Mouse (Mus musculus) MEL (cell line): Measurements from ENCODE around the gene Ptpn11. TPM values are rescaled to one million over a fixed set of nuclear protein-coding genes. Genes with fewer than 3 reads are reported as not detected.
A peak's percentile ranks its signal among the peaks of the same experiment; 100 is the strongest.

ENCODE experiments used
- DNase-seq: peaks from one replicate; pipeline ENCODE4 v3.0.0; 2011; ENCODE audit warnings: low read depth, low spot score
- H3K27ac ChIP-seq: 2 replicates; pipeline ENCODE4 v1.5.1; 2012; ENCODE audit warnings: low read depth, mild to moderate bottlenecking, control low read depth, low read length, moderate library complexity; ENCODE audit not compliant: control insufficient read depth
- H3K27me3 ChIP-seq, 2 experiments: fragments of 150-350 bp in 1 of 2; sonication (generic) in 1 of 2; 2 replicates each; pipeline ENCODE4 v1.6.1; 2012; ENCODE audit warnings: low read length in 2 of 2, mild to moderate bottlenecking in 2 of 2, improper control_type of control experiment in 1 of 2, moderate library complexity in 1 of 2; ENCODE audit not compliant: insufficient read depth in 2 of 2, control insufficient read depth in 1 of 2
- H3K36me3 ChIP-seq, 2 experiments: 2 replicates each; pipeline ENCODE4 v1.6.1; 2012 to 2014; ENCODE audit warnings: low read length in 2 of 2, improper control_type of control experiment in 1 of 2, inconsistent platforms in 1 of 2, mild to moderate bottlenecking in 1 of 2; ENCODE audit not compliant: insufficient read depth in 2 of 2, control insufficient read depth in 1 of 2
- H3K4me1 ChIP-seq, 2 experiments: fragments of 150-350 bp in 1 of 2; sonication (generic) in 1 of 2; 2 replicates each; pipeline ENCODE4 v1.6.1; 2012; ENCODE audit warnings: low read length in 2 of 2, improper control_type of control experiment in 1 of 2, mild to moderate bottlenecking in 1 of 2; ENCODE audit not compliant: insufficient read depth in 2 of 2, control insufficient read depth in 1 of 2
- H3K4me3 ChIP-seq, 2 experiments: fragments of 150-350 bp in 1 of 2; sonication (generic) in 1 of 2; 2 replicates each; pipeline ENCODE4 v1.5.1; 2012; ENCODE audit warnings: low read depth in 2 of 2, low read length in 2 of 2, mild to moderate bottlenecking in 2 of 2, moderate library complexity in 2 of 2, control low read depth in 1 of 2, improper control_type of control experiment in 1 of 2; ENCODE audit not compliant: control insufficient read depth in 1 of 2, insufficient read depth in 1 of 2
- H3K79me2 ChIP-seq: 2 replicates; pipeline ENCODE4 v1.6.1; 2012; ENCODE audit warnings: mild to moderate bottlenecking, low read length, moderate library complexity; ENCODE audit not compliant: control insufficient read depth, poor library complexity, insufficient read depth
- H3K9ac ChIP-seq: 2 replicates; pipeline ENCODE4 v1.6.1; 2012; ENCODE audit warnings: low read depth, mild to moderate bottlenecking, control low read depth, low read length, moderate library complexity; ENCODE audit not compliant: control insufficient read depth, poor library complexity, severe bottlenecking
- H3K9me3 ChIP-seq: fragments of 150-350 bp; sonication (generic); replicated peaks from 2 replicates; pipeline ENCODE4 v1.6.1; 2012; ENCODE audit warnings: mild to moderate bottlenecking, low read length, improper control_type of control experiment, moderate library complexity; ENCODE audit not compliant: insufficient read depth
- BHLHE40 ChIP-seq: IDR thresholded peaks from 2 replicates; pipeline ENCODE4 v1.6.1; 2012; ENCODE audit warnings: low read depth, mild to moderate bottlenecking, inconsistent platforms, low read length, improper control_type of control experiment, borderline replicate concordance
- CHD1 ChIP-seq: IDR thresholded peaks from 2 replicates; pipeline ENCODE4 v1.6.1; 2012; ENCODE audit warnings: low read depth, mild to moderate bottlenecking, inconsistent platforms, low read length, improper control_type of control experiment
- CHD2 ChIP-seq: IDR thresholded peaks from 2 replicates; pipeline ENCODE4 v1.6.1; 2011; ENCODE audit warnings: low read length, improper control_type of control experiment
- CTCF ChIP-seq, 3 experiments: IDR thresholded peaks in 2 of 3; conservative IDR thresholded peaks in 1 of 3; 2 replicates each; pipeline ENCODE4 v1.5.1; 2011 to 2012; ENCODE audit warnings: low read length in 3 of 3, low read depth in 2 of 3, mild to moderate bottlenecking in 2 of 3, improper control_type of control experiment in 1 of 3, inconsistent platforms in 1 of 3, mixed read lengths in 1 of 3, moderate library complexity in 1 of 3; ENCODE audit not compliant: control insufficient read depth in 1 of 3, insufficient read depth in 1 of 3, poor library complexity in 1 of 3, severe bottlenecking in 1 of 3
- ELF1 ChIP-seq: IDR thresholded peaks from 2 replicates; pipeline ENCODE4 v1.6.1; 2014; ENCODE audit warnings: low read depth, mild to moderate bottlenecking, inconsistent platforms, low read length, improper control_type of control experiment, moderate library complexity
- EP300 ChIP-seq, 2 experiments: IDR thresholded peaks; 2 replicates each; pipeline ENCODE4 v1.6.1; 2011; ENCODE audit warnings: improper control_type of control experiment in 2 of 2, low read length in 2 of 2, low read depth in 1 of 2, mild to moderate bottlenecking in 1 of 2
- ETS1 ChIP-seq: IDR thresholded peaks from 2 replicates; pipeline ENCODE4 v1.6.1; 2012; ENCODE audit warnings: low read depth, mild to moderate bottlenecking, inconsistent platforms, low read length, improper control_type of control experiment, moderate library complexity
- GABPA ChIP-seq: IDR thresholded peaks from 2 replicates; pipeline ENCODE4 v1.6.1; 2012; ENCODE audit warnings: low read depth, mild to moderate bottlenecking, inconsistent platforms, low read length, improper control_type of control experiment, moderate library complexity
- GATA1 ChIP-seq: IDR thresholded peaks from 2 replicates; pipeline ENCODE4 v1.6.1; 2011; ENCODE audit warnings: low read depth, low read length, improper control_type of control experiment
- HCFC1 ChIP-seq: IDR thresholded peaks from 2 replicates; pipeline ENCODE4 v1.6.1; 2012; ENCODE audit warnings: low read depth, mild to moderate bottlenecking, inconsistent platforms, low read length, improper control_type of control experiment, moderate library complexity
- JUND ChIP-seq: IDR thresholded peaks from 2 replicates; pipeline ENCODE4 v1.6.1; 2011; ENCODE audit warnings: low read depth, mild to moderate bottlenecking, improper control_type of control experiment, low read length
- KAT2A ChIP-seq: conservative IDR thresholded peaks from 2 replicates; pipeline ENCODE4 v1.6.1; 2012; ENCODE audit warnings: low read depth, low read length, improper control_type of control experiment, inconsistent platforms
- MAFK ChIP-seq: IDR thresholded peaks from 2 replicates; pipeline ENCODE4 v1.6.1; 2011; ENCODE audit warnings: low read depth, mild to moderate bottlenecking, low read length, improper control_type of control experiment, borderline replicate concordance
- MAX ChIP-seq: IDR thresholded peaks from 2 replicates; pipeline ENCODE4 v1.6.1; 2011; ENCODE audit warnings: low read length, improper control_type of control experiment
- MEF2A ChIP-seq: IDR thresholded peaks from 2 replicates; pipeline ENCODE4 v1.6.1; 2014; ENCODE audit warnings: low read depth, mild to moderate bottlenecking, inconsistent platforms, low read length, improper control_type of control experiment; ENCODE audit not compliant: poor library complexity, insufficient replicate concordance, severe bottlenecking; ENCODE audit errors: extremely low read depth
- MYB ChIP-seq: IDR thresholded peaks from 2 replicates; pipeline ENCODE4 v1.6.1; 2011; ENCODE audit warnings: mild to moderate bottlenecking, low read depth, low read length, improper control_type of control experiment
- MYC ChIP-seq: IDR thresholded peaks from 2 replicates; pipeline ENCODE4 v1.6.1; 2011; ENCODE audit warnings: low read depth, mild to moderate bottlenecking, low read length, improper control_type of control experiment, moderate library complexity
- NELFE ChIP-seq: IDR thresholded peaks from 2 replicates; pipeline ENCODE4 v1.6.1; 2011; ENCODE audit warnings: low read depth, low read length, improper control_type of control experiment
- NRF1 ChIP-seq: IDR thresholded peaks from 2 replicates; pipeline ENCODE4 v1.6.1; 2014; ENCODE audit warnings: low read depth, mild to moderate bottlenecking, inconsistent platforms, low read length, improper control_type of control experiment, moderate library complexity; ENCODE audit not compliant: poor library complexity, insufficient read depth, severe bottlenecking
- POLR2A ChIP-seq, 2 experiments: IDR thresholded peaks; 2 replicates each; pipeline ENCODE4 v1.6.1; 2011 to 2012; ENCODE audit warnings: low read length in 2 of 2, mild to moderate bottlenecking in 2 of 2, control low read depth in 1 of 2, improper control_type of control experiment in 1 of 2, low read depth in 1 of 2, moderate library complexity in 1 of 2; ENCODE audit not compliant: control insufficient read depth in 1 of 2, insufficient read depth in 1 of 2, poor library complexity in 1 of 2
- POLR2AphosphoS5 ChIP-seq: IDR thresholded peaks from 2 replicates; pipeline ENCODE4 v1.6.1; 2012; ENCODE audit warnings: low read depth, borderline replicate concordance, mild to moderate bottlenecking, inconsistent platforms, low read length, moderate library complexity, mixed read lengths
- RAD21 ChIP-seq: IDR thresholded peaks from 2 replicates; pipeline ENCODE4 v1.6.1; 2011; ENCODE audit warnings: mild to moderate bottlenecking, low read depth, low read length, improper control_type of control experiment
- RCOR1 ChIP-seq: IDR thresholded peaks from 2 replicates; pipeline ENCODE4 v1.6.1; 2012; ENCODE audit warnings: low read depth, mild to moderate bottlenecking, inconsistent platforms, low read length, improper control_type of control experiment
- SMC3 ChIP-seq: IDR thresholded peaks from 2 replicates; pipeline ENCODE4 v1.6.1; 2011; ENCODE audit warnings: low read depth, low read length, improper control_type of control experiment
- TAL1 ChIP-seq: IDR thresholded peaks from 2 replicates; pipeline ENCODE4 v1.6.1; 2012; ENCODE audit warnings: mild to moderate bottlenecking, inconsistent platforms, low read length, moderate library complexity, mixed read lengths
- TCF12 ChIP-seq: IDR thresholded peaks from 2 replicates; pipeline ENCODE4 v1.6.1; 2014; ENCODE audit warnings: low read depth, mild to moderate bottlenecking, inconsistent platforms, low read length, improper control_type of control experiment, moderate library complexity
- UBTF ChIP-seq: IDR thresholded peaks from 2 replicates; pipeline ENCODE4 v1.6.1; 2012; ENCODE audit warnings: low read depth, mild to moderate bottlenecking, inconsistent platforms, low read length, improper control_type of control experiment, moderate library complexity, borderline replicate concordance; ENCODE audit not compliant: insufficient read depth
- USF1 ChIP-seq: IDR thresholded peaks from 2 replicates; pipeline ENCODE4 v1.6.1; 2014; ENCODE audit warnings: low read depth, mild to moderate bottlenecking, inconsistent platforms, low read length, improper control_type of control experiment, moderate library complexity
- ZC3H11A ChIP-seq: IDR thresholded peaks from 2 replicates; pipeline ENCODE4 v1.6.1; 2012; ENCODE audit warnings: low read depth, mild to moderate bottlenecking, inconsistent platforms, low read length, improper control_type of control experiment
- ZMIZ1 ChIP-seq: IDR thresholded peaks from 2 replicates; pipeline ENCODE4 v1.6.1; 2012; ENCODE audit warnings: low read depth, mild to moderate bottlenecking, inconsistent platforms, low read length, improper control_type of control experiment, moderate library complexity
- ZNF384 ChIP-seq: IDR thresholded peaks from 2 replicates; pipeline ENCODE4 v1.6.1; 2012; ENCODE audit warnings: low read depth, mild to moderate bottlenecking, inconsistent platforms, low read length, improper control_type of control experiment
- polyA plus RNA-seq, 2 experiments: library from polyadenylated mRNA; stranded (reverse) in 1 of 2; unstranded in 1 of 2; fragments of >175 nt in 1 of 2; fragments of >200 nt in 1 of 2; gene quantifications; 2 replicates each; pipeline versions ENCODE4 v1.2.1 to v1.2.4; 2012; ENCODE audit warnings: low replicate concordance in 2 of 2, low read depth in 1 of 2; ENCODE audit not compliant: insufficient read length in 2 of 2, insufficient read depth in 1 of 2, missing spikeins in 1 of 2
- total RNA-seq: library from RNA; depleted of rRNA; stranded (reverse); fragments of 300-350 nt; gene quantifications from 2 replicates; pipeline ENCODE4 v1.2.3, GENCODE M21; 2012

Ptpn11 gene
- total and polyA plus RNA-seq, 3 experiments, result 43.6 to 55.0 (median 46.5) TPM

- no peak overlapping the region for H3K4me3 ChIP-seq
- peaks cover 0 to 64% of the 10 kb centered on the region in 2 experiments; a peak in 2 of 4 replicates for H3K36me3 ChIP-seq
- H3K9ac ChIP-seq, result no peak overlapping the region
- DNase-seq, result no peak
- H3K79me2 ChIP-seq, result peaks cover 24% of the 10 kb centered on the region
- H3K9me3 ChIP-seq, result no peaks in the 10 kb centered on the region
- peaks cover 37 to 53% of the 10 kb centered on the region in 2 experiments for H3K4me1 ChIP-seq
- H3K27me3 ChIP-seq, result no peaks in the 10 kb centered on the region
- no peak for TF ChIP-seq ZMIZ1
- no peak for TF ChIP-seq CHD1
- no peak for TF ChIP-seq ZNF384
- TF ChIP-seq ELF1, result no peak
- no peak for TF ChIP-seq RAD21
- TF ChIP-seq MYC, result no peak
- TF ChIP-seq JUND, result no peak
- no peak overlapping the region for H3K27ac ChIP-seq
Observed at GRCm38 (mm10) chr5:121238208-121238607, 47.0 kb upstream of the Ptpn11 start.

DNA sequence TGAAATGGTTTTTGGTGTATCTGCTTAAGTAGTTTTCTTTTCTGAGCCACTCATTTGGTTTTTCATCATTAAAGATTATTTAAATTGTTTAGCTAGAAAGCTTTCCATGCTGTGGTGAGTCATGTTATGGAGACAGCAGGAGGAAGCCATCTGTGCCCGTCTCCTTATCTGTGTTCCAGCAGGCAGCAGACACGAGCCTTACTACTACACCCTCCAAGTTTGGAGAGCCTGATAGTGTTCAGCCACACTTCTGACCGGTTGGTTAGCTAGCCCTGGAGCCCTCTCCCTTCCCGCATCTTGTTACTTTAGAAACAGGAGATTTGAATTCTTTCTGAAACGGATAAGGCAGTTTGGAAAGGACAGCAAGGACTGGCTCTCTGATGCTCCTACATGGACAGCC, 45.0 kb upstream of the Ptpn11 start:
- Histone ChIP-seq H3K9ac (no peak overlapping the region), H3K4me1 (peaks cover 21 to 34% of the 10 kb centered on the region in 2 experiments), H3K27me3 (no peaks in the 10 kb centered on the region), H3K9me3 (no peaks in the 10 kb centered on the region), H3K27ac (peak overlapping the region; percentile 94), H3K79me2 (peaks cover 26% of the 10 kb centered on the region), H3K4me3 (peak overlapping the region in 1 of 2 experiments; percentile 12; a peak in 3 of 4 replicates), H3K36me3 (peaks cover 0 to 50% of the 10 kb centered on the region in 2 experiments; a peak in 2 of 4 replicates)
- DNase-seq, result peak; percentile 94
- TF ChIP-seq USF1 (no peak), EP300 (IDR thresholded peaks at IDR 0.05; ENCODE audit: low read depth in 1 of 2, low read length in 2 of 2) (peak; percentile 98), KAT2A (no peak), GABPA (no peak), ZC3H11A (no peak), CTCF (IDR thresholded peaks at IDR 0.05 in 2 of 3, conservative IDR thresholded peaks at IDR 0.05 in 1 of 3; ENCODE audit: control insufficient read depth in 1 of 3, insufficient read depth in 1 of 3, low read depth in 2 of 3, low read length in 3 of 3, poor library complexity in 1 of 3, severe bottlenecking in 1 of 3) (no peak), POLR2AphosphoS5 (no peak), ELF1 (no peak; the same call in 1 of the 2 replicates), SMC3 (no peak), UBTF (no peak), HCFC1 (no peak), MAX (peak; percentile 87), ETS1 (peak; percentile 98), JUND (peak; percentile 92), MAFK (peak; percentile 49; the same call in 1 of the 2 replicates), NELFE (no peak), RCOR1 (peak; percentile 87), MYB (peak; percentile 70; the same call in 1 of the 2 replicates), MYC (peak; percentile 96), BHLHE40 (peak; percentile 97), TAL1 (peak; percentile 100), TCF12 (peak; percentile 100), CHD2 (no peak), POLR2A (IDR thresholded peaks at IDR 0.05; ENCODE audit: control insufficient read depth in 1 of 2, insufficient read depth in 1 of 2, low read depth in 1 of 2, low read length in 2 of 2, poor library complexity in 1 of 2) (no peak), CHD1 (no peak), ZNF384 (no peak; the same call in none of the 2 replicates), NRF1 (no peak), MEF2A (no peak), GATA1 (peak; percentile 99)
